Mouse (Mus musculus): ENCODE data around the gene Card19. TPM values are rescaled to one million over a fixed set of nuclear protein-coding genes. Genes with fewer than 3 reads are reported as not detected.

Gene Card19
- polyA plus RNA-seq, 1 experiment from 2014 or later = 66.4 TPM

- Histone ChIP-seq H3K4me2 (peak overlapping the region; percentile 79), H3K27me3 (peaks cover 39% of the 10 kb centered on the region), H3K36me3 (no peaks in the 10 kb centered on the region), H3K4me1 (peaks cover 19% of the 10 kb centered on the region; the same call in 1 of the 2 replicates), H3K9me3 (no peaks in the 10 kb centered on the region), H3K27ac (no peak overlapping the region), H3K9ac (peak overlapping the region; percentile 66), H3K4me3 (peak overlapping the region; percentile 48)
- 29% methylated on average over 12 of the region's 12 CpGs for WGBS
- no peak for ATAC-seq (ENCODE audit: insufficient number of reproducible peaks, insufficient read depth, low FRiP score, low TSS enrichment, low read depth)
These were observed 31.4 kb upstream of the Card19 start for GRCm38 (mm10) chr13:49247232-49247739.

- Histone ChIP-seq H3K27ac (no peak overlapping the region), H3K4me2 (no peak overlapping the region), H3K36me3 (no peaks in the 10 kb centered on the region), H3K9me3 (no peaks in the 10 kb centered on the region), H3K4me3 (no peak overlapping the region), H3K4me1 (peaks cover 19% of the 10 kb centered on the region; the same call in 1 of the 2 replicates), H3K27me3 (peaks cover 39% of the 10 kb centered on the region), H3K9ac (no peak overlapping the region)
- 68% methylated on average over 2 of the region's 2 CpGs for WGBS
- ATAC-seq (ENCODE audit: insufficient number of reproducible peaks, insufficient read depth, low FRiP score, low TSS enrichment, low read depth) = no peak
These were observed 30.8 kb upstream of the Card19 start for GRCm38 (mm10) chr13:49246626-49247025.

GRCm38 (mm10) chr13:49246011-49246410, 30.2 kb upstream of the Card19 start:
- Histone ChIP-seq H3K27ac (no peak overlapping the region), H3K4me1 (peaks cover 19% of the 10 kb centered on the region; the same call in 1 of the 2 replicates), H3K27me3 (peaks cover 39% of the 10 kb centered on the region), H3K4me3 (no peak overlapping the region), H3K4me2 (no peak overlapping the region), H3K9ac (no peak overlapping the region), H3K9me3 (no peaks in the 10 kb centered on the region), H3K36me3 (no peaks in the 10 kb centered on the region)
- ATAC-seq (ENCODE audit: insufficient number of reproducible peaks, insufficient read depth, low FRiP score, low TSS enrichment, low read depth) = no peak
- WGBS = 63% methylated on average over 3 of the region's 3 CpGs

GRCm38 (mm10) chr13:49245251-49245650, 29.4 kb upstream of the Card19 start:
- 56% methylated on average over 4 of the region's 4 CpGs for WGBS
- H3K9me3 ChIP-seq = no peaks in the 10 kb centered on the region
- peaks cover 39% of the 10 kb centered on the region for H3K27me3 ChIP-seq
- no peak overlapping the region for H3K27ac ChIP-seq
- H3K36me3 ChIP-seq = no peaks in the 10 kb centered on the region
- no peak overlapping the region for H3K4me3 ChIP-seq
- no peak overlapping the region for H3K9ac ChIP-seq
- H3K4me1 ChIP-seq = peaks cover 19% of the 10 kb centered on the region; the same call in 1 of the 2 replicates
- no peak overlapping the region for H3K4me2 ChIP-seq
- ATAC-seq (ENCODE audit: insufficient number of reproducible peaks, insufficient read depth, low FRiP score, low TSS enrichment, low read depth) = no peak

- Histone ChIP-seq H3K9ac (no peak overlapping the region), H3K4me3 (no peak overlapping the region), H3K27me3 (peaks cover 30% of the 10 kb centered on the region), H3K36me3 (no peaks in the 10 kb centered on the region), H3K9me3 (no peaks in the 10 kb centered on the region), H3K4me1 (peaks cover 18% of the 10 kb centered on the region; the same call in 1 of the 2 replicates), H3K4me2 (no peak overlapping the region), H3K27ac (no peak overlapping the region)
- ATAC-seq (ENCODE audit: insufficient number of reproducible peaks, insufficient read depth, low FRiP score, low TSS enrichment, low read depth) = no peak
- WGBS = 93% methylated on average over 2 of the region's 2 CpGs
These were observed 27.7 kb upstream of the Card19 start for GRCm38 (mm10) chr13:49243492-49243891.

GRCm38 (mm10) chr13:49242321-49243065, 26.7 kb upstream of the Card19 start:
- H3K36me3 ChIP-seq = no peaks in the 10 kb centered on the region
- 63% methylated on average over 9 of the region's 9 CpGs for WGBS
- peaks cover 20% of the 10 kb centered on the region for H3K27me3 ChIP-seq
- no peak for ATAC-seq (ENCODE audit: insufficient number of reproducible peaks, insufficient read depth, low FRiP score, low TSS enrichment, low read depth)
- no peak overlapping the region for H3K27ac ChIP-seq
- H3K9ac ChIP-seq = no peak overlapping the region
- H3K4me2 ChIP-seq = no peak overlapping the region
- no peak overlapping the region for H3K4me3 ChIP-seq
- H3K9me3 ChIP-seq = no peaks in the 10 kb centered on the region
- peaks cover 8% of the 10 kb centered on the region; the same call in 1 of the 2 replicates for H3K4me1 ChIP-seq

- H3K9me3 ChIP-seq = no peaks in the 10 kb centered on the region
- no peak overlapping the region for H3K4me2 ChIP-seq
- H3K4me1 ChIP-seq = no peaks in the 10 kb centered on the region
- no peak overlapping the region for H3K27ac ChIP-seq
- H3K27me3 ChIP-seq = no peaks in the 10 kb centered on the region
- no peaks in the 10 kb centered on the region for H3K36me3 ChIP-seq
- WGBS = 94% methylated on average over 8 of the region's 8 CpGs
- no peak overlapping the region for H3K4me3 ChIP-seq
- ATAC-seq (ENCODE audit: insufficient number of reproducible peaks, insufficient read depth, low FRiP score, low TSS enrichment, low read depth) = no peak
- H3K9ac ChIP-seq = no peak overlapping the region
These were observed 22.9 kb upstream of the Card19 start for GRCm38 (mm10) chr13:49238737-49239136.

- Histone ChIP-seq H3K9ac (no peak overlapping the region), H3K4me3 (no peak overlapping the region), H3K4me1 (no peaks in the 10 kb centered on the region), H3K27me3 (no peaks in the 10 kb centered on the region), H3K9me3 (no peaks in the 10 kb centered on the region), H3K4me2 (no peak overlapping the region), H3K27ac (no peak overlapping the region), H3K36me3 (no peaks in the 10 kb centered on the region)
- WGBS = 85% methylated on average over 8 of the region's 8 CpGs
- ATAC-seq (ENCODE audit: insufficient number of reproducible peaks, insufficient read depth, low FRiP score, low TSS enrichment, low read depth) = 0 out of 2 replicates have a peak, but pooled peaks have one; percentile 26
These were observed 21.8 kb upstream of the Card19 start for GRCm38 (mm10) chr13:49237617-49238016.

GRCm38 (mm10) chr13:49234711-49235110, 18.9 kb upstream of the Card19 start:
- 90% methylated on average over 4 of the region's 4 CpGs for WGBS
- no peak overlapping the region for H3K4me2 ChIP-seq
- H3K4me3 ChIP-seq = no peak overlapping the region
- H3K9ac ChIP-seq = no peak overlapping the region
- no peaks in the 10 kb centered on the region for H3K36me3 ChIP-seq
- no peaks in the 10 kb centered on the region for H3K27me3 ChIP-seq
- no peaks in the 10 kb centered on the region for H3K4me1 ChIP-seq
- H3K9me3 ChIP-seq = no peaks in the 10 kb centered on the region
- H3K27ac ChIP-seq = no peak overlapping the region
- ATAC-seq (ENCODE audit: insufficient number of reproducible peaks, insufficient read depth, low FRiP score, low TSS enrichment, low read depth) = no peak

- Histone ChIP-seq H3K4me1 (no peaks in the 10 kb centered on the region), H3K9me3 (no peaks in the 10 kb centered on the region), H3K9ac (no peak overlapping the region), H3K27me3 (no peaks in the 10 kb centered on the region), H3K36me3 (no peaks in the 10 kb centered on the region), H3K4me3 (no peak overlapping the region), H3K4me2 (no peak overlapping the region), H3K27ac (no peak overlapping the region)
- 85% methylated on average over 8 of the region's 8 CpGs for WGBS
- no peak for ATAC-seq (ENCODE audit: insufficient number of reproducible peaks, insufficient read depth, low FRiP score, low TSS enrichment, low read depth)
These were observed 18.1 kb upstream of the Card19 start for GRCm38 (mm10) chr13:49233792-49234572.

GRCm38 (mm10) chr13:49225633-49226032, 9.8 kb upstream of the Card19 start:
- Histone ChIP-seq H3K4me2 (no peak overlapping the region), H3K27ac (no peak overlapping the region), H3K9me3 (0 out of 2 replicates have a peak, but pooled peaks cover 3% of the 10 kb centered on the region), H3K4me1 (peaks cover 6% of the 10 kb centered on the region), H3K4me3 (no peak overlapping the region), H3K36me3 (no peaks in the 10 kb centered on the region), H3K9ac (no peak overlapping the region), H3K27me3 (peaks cover 7% of the 10 kb centered on the region; the same call in 1 of the 2 replicates)
- WGBS = 37% methylated on average over 4 of the region's 4 CpGs
- no peak for ATAC-seq (ENCODE audit: insufficient number of reproducible peaks, insufficient read depth, low FRiP score, low TSS enrichment, low read depth)

Measured in embryonic facial prominence, embryonic 13.5 days (tissue).